7 mouse cellular contexts compared by ENCODE assay signal in the genomic region with DNA sequence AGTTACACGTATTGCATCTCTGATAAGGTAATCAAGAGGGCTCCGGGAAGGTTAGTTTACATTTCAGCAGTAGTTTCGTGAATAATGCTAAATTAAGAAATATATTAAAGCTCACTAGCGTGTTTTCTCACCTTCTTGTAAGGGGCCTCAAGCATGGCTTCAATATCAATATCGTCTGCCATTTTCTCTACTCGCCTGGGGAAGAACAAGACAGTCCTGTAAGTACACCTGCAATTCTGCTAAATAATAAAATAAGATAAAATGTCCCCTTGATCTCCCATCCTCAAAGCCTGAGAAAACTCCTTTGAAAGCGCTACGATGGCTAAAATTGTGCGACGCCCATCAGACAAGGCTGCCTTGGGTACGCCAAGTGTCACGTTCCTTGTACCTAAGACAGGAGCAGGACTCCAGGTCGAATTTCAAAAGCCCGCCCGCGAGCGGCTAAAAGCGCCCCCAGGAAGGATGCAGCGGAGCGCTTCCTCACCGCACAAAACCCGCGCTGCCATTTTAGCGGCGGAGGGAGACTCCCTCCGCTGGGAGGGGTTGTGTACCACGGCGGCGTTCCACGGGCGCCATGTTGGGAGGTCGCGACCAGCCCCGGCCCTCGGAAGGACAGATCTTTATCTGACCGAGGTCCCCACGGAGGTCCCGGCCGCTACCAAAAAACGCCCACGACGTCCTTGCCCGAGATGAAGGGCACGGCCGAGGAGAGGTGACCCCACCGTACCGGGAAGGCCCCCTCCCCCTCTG. TPM values are rescaled to one million over a fixed set of nuclear protein-coding genes. Genes with fewer than 3 reads are reported as not detected.
DNase-seq lines count a peak whose midpoint lies in the region; ATAC-seq and TF ChIP-seq lines count a peak whose summit lies in the region.

No protein-coding gene starts in this region.

- TF ChIP-seq CTCF in spleen, adult 2 months (IDR thresholded peaks at IDR 0.05; ENCODE audit: extremely low read depth, insufficient read depth, insufficient read length, insufficient replicate concordance): no peak

- H3K9ac ChIP-seq in limb, embryonic 14.5 days (ENCODE audit: low read depth, low read length, severe bottlenecking): peak overlapping the region; percentile 100
- peak overlapping the region; percentile 100 for H3K9ac ChIP-seq in midbrain, embryonic 16.5 days (ENCODE audit: low read depth, low read length)

- WGBS in limb, embryonic 14.5 days: 1% methylated on average over 45 of the region's 47 CpGs
- WGBS in midbrain, embryonic 16.5 days: under 1% methylated on average over 47 of the region's 47 CpGs
- WGBS in spleen, adult 2 months: 1% methylated on average over 47 of the region's 47 CpGs

- H3K36me3 ChIP-seq in limb, embryonic 14.5 days (ENCODE audit: control insufficient read depth, insufficient read depth, low read length): peaks cover 42% of the 10 kb centered on the region
- H3K36me3 ChIP-seq in midbrain, embryonic 16.5 days (ENCODE audit: control insufficient read depth, insufficient read depth, low read length): peaks cover 7% of the 10 kb centered on the region; the same call in 1 of the 2 replicates
- H3K36me3 ChIP-seq in spleen, adult 2 months (ENCODE audit: control insufficient read depth, insufficient read depth, low read length): peaks cover 19% of the 10 kb centered on the region

- peak overlapping the region; percentile 77 for H3K4me2 ChIP-seq in limb, embryonic 14.5 days (replicated peaks; ENCODE audit: low read depth, low read length, severe bottlenecking)
- peak overlapping the region; percentile 78 for H3K4me2 ChIP-seq in midbrain, embryonic 16.5 days (ENCODE audit: low read length)

- DNase-seq in adrenal gland, postnatal 10 days: peak; percentile 86
- DNase-seq in embryo, embryonic 9.5 days (ENCODE audit: extremely low spot score): peak; percentile 79
- DNase-seq in kidney, adult 11 months: peak; percentile 69
- DNase-seq in limb, embryonic 14.5 days (ENCODE audit: low spot score): peak; percentile 83
- peak; percentile 74 to 82 for DNase-seq in spleen, adult 2 months (ENCODE audit: low read depth in 1 of 2, low spot score in 2 of 2)

- no peaks in the 10 kb centered on the region for H3K27me3 ChIP-seq in limb, embryonic 14.5 days (ENCODE audit: control insufficient read depth, insufficient read depth, low read length)
- H3K27me3 ChIP-seq in midbrain, embryonic 16.5 days (ENCODE audit: control insufficient read depth, insufficient read depth, low read depth, low read length): no peaks in the 10 kb centered on the region
- no peaks in the 10 kb centered on the region for H3K27me3 ChIP-seq in spleen, adult 2 months (ENCODE audit: control insufficient read depth, insufficient read depth, low read length)

- H3K4me3 ChIP-seq in limb, embryonic 14.5 days (replicated peaks; ENCODE audit: low read length): peak overlapping the region; percentile 99
- H3K4me3 ChIP-seq in midbrain, embryonic 16.5 days (ENCODE audit: low read depth, low read length): peak overlapping the region; percentile 97
- peak overlapping the region; percentile 97 for H3K4me3 ChIP-seq in spleen, adult 2 months (ENCODE audit: extremely low read depth, insufficient read depth, insufficient read length)

- TF ChIP-seq POLR2A in limb, embryonic 14.5 days (IDR thresholded peaks at IDR 0.05; ENCODE audit: borderline replicate concordance, extremely low read depth, insufficient read depth, insufficient read length): peak; percentile 75; the same call in 1 of the 2 replicates
- peak; percentile 33 for TF ChIP-seq POLR2A in spleen, adult 2 months (IDR thresholded peaks at IDR 0.05; ENCODE audit: low read depth, low read length)

- peaks cover 18% of the 10 kb centered on the region for H3K4me1 ChIP-seq in limb, embryonic 14.5 days (ENCODE audit: control insufficient read depth, insufficient read depth, low read length)
- peaks cover 32% of the 10 kb centered on the region for H3K4me1 ChIP-seq in midbrain, embryonic 16.5 days (ENCODE audit: control insufficient read depth, insufficient read depth, low read length)
- H3K4me1 ChIP-seq in spleen, adult 2 months (ENCODE audit: control insufficient read depth, insufficient read depth, insufficient read length): peaks cover 6% of the 10 kb centered on the region

- H3K27ac ChIP-seq in limb, embryonic 14.5 days (replicated peaks; ENCODE audit: low read depth, low read length): peak overlapping the region; percentile 99
- H3K27ac ChIP-seq in midbrain, embryonic 16.5 days (ENCODE audit: low read length): peak overlapping the region; percentile 98
- peak overlapping the region; percentile 98 for H3K27ac ChIP-seq in spleen, adult 2 months (ENCODE audit: insufficient read depth, low read length)

- peak; percentile 57 for ATAC-seq in granulocyte monocyte progenitor cell, adult 5-6 weeks (replicated peaks; ENCODE audit: poor library complexity, severe bottlenecking)
- peak; percentile 36 for ATAC-seq in limb, embryonic 14.5 days (ENCODE audit: low FRiP score, low read depth)
- peak; percentile 47 for ATAC-seq in midbrain, embryonic 16.5 days

- H3K9me3 ChIP-seq in limb, embryonic 14.5 days (ENCODE audit: control insufficient read depth, low read length): no peaks in the 10 kb centered on the region
- H3K9me3 ChIP-seq in midbrain, embryonic 16.5 days (replicated peaks; ENCODE audit: control insufficient read depth, low read length, poor library complexity, severe bottlenecking): no peaks in the 10 kb centered on the region

RNA-seq across cellular contexts. Expression of a gene that starts 0.8 kb away (rescaled TPM):
- total RNA-seq in adrenal gland, postnatal 10 days (2021): 100 to 1,000 TPM; 286 to 394 TPM
- 317 and 379 TPM in 2 replicates for total RNA-seq in granulocyte monocyte progenitor cell, adult 5-6 weeks (2014; fragmentation: Nextera tagmentation)
- 566 and 641 TPM in 2 replicates for total RNA-seq in granulocyte monocyte progenitor cell, adult 5-6 weeks (2017)
- 251 and 297 TPM in 2 replicates for polyA plus RNA-seq in limb, embryonic 14.5 days (2012; rRNA removed)
- polyA plus RNA-seq in limb, embryonic 14.5 days (2014; fragmentation: Nextera tagmentation; extraction: Ambion mirVana): 728 and 775 TPM in 2 replicates
- 406 and 441 TPM in 2 replicates for polyA plus RNA-seq in midbrain, embryonic 16.5 days (2015; fragmentation: Nextera tagmentation; extraction: Ambion mirVana)
- 57.7 and 71.7 TPM in 2 replicates for polyA plus RNA-seq in spleen, adult 2 months (2012; rRNA removed)

RNA-seq across cellular contexts. Expression of a gene that starts 17.0 kb away (rescaled TPM):
- total RNA-seq in adrenal gland, postnatal 10 days (2021): 10 to 100 TPM; 35.9 to 38.0 TPM
- total RNA-seq in granulocyte monocyte progenitor cell, adult 5-6 weeks (2014; fragmentation: Nextera tagmentation): 17.1 and 33.3 TPM in 2 replicates
- 32.1 and 53.4 TPM in 2 replicates for total RNA-seq in granulocyte monocyte progenitor cell, adult 5-6 weeks (2017)
- 19.5 and 23.0 TPM in 2 replicates for polyA plus RNA-seq in limb, embryonic 14.5 days (2012; rRNA removed)
- 69.0 and 83.9 TPM in 2 replicates for polyA plus RNA-seq in limb, embryonic 14.5 days (2014; fragmentation: Nextera tagmentation; extraction: Ambion mirVana)
- 132 and 136 TPM in 2 replicates for polyA plus RNA-seq in midbrain, embryonic 16.5 days (2015; fragmentation: Nextera tagmentation; extraction: Ambion mirVana)
- polyA plus RNA-seq in spleen, adult 2 months (2012; rRNA removed): 10.9 and 17.7 TPM in 2 replicates

RNA-seq across cellular contexts. Expression of a gene that starts 35.2 kb away (rescaled TPM):
- 10 to 100 TPM; 72.0 to 78.8 TPM for total RNA-seq in adrenal gland, postnatal 10 days (2021)
- total RNA-seq in granulocyte monocyte progenitor cell, adult 5-6 weeks (2014; fragmentation: Nextera tagmentation): 57.3 and 66.6 TPM in 2 replicates
- total RNA-seq in granulocyte monocyte progenitor cell, adult 5-6 weeks (2017): 38.8 and 41.6 TPM in 2 replicates
- 36.6 and 36.8 TPM in 2 replicates for polyA plus RNA-seq in limb, embryonic 14.5 days (2012; rRNA removed)
- polyA plus RNA-seq in limb, embryonic 14.5 days (2014; fragmentation: Nextera tagmentation; extraction: Ambion mirVana): 36.6 and 39.0 TPM in 2 replicates
- 35.3 and 37.6 TPM in 2 replicates for polyA plus RNA-seq in midbrain, embryonic 16.5 days (2015; fragmentation: Nextera tagmentation; extraction: Ambion mirVana)
- 27.1 and 48.7 TPM in 2 replicates for polyA plus RNA-seq in spleen, adult 2 months (2012; rRNA removed)

RNA-seq across cellular contexts. Expression of a gene that starts 35.4 kb away (rescaled TPM):
- 100 to 1,000 TPM; 406 to 407 TPM for total RNA-seq in adrenal gland, postnatal 10 days (2021)
- total RNA-seq in granulocyte monocyte progenitor cell, adult 5-6 weeks (2014; fragmentation: Nextera tagmentation): 174 and 217 TPM in 2 replicates
- 28.9 and 38.1 TPM in 2 replicates for total RNA-seq in granulocyte monocyte progenitor cell, adult 5-6 weeks (2017)
- polyA plus RNA-seq in limb, embryonic 14.5 days (2012; rRNA removed): 312 and 331 TPM in 2 replicates
- polyA plus RNA-seq in limb, embryonic 14.5 days (2014; fragmentation: Nextera tagmentation; extraction: Ambion mirVana): 406 and 435 TPM in 2 replicates
- 381 and 383 TPM in 2 replicates for polyA plus RNA-seq in midbrain, embryonic 16.5 days (2015; fragmentation: Nextera tagmentation; extraction: Ambion mirVana)
- 129 and 151 TPM in 2 replicates for polyA plus RNA-seq in spleen, adult 2 months (2012; rRNA removed)

RNA-seq across cellular contexts. Expression of a gene that starts 52.3 kb away (rescaled TPM):
- 10 to 100 TPM; 21.3 to 24.5 TPM for total RNA-seq in adrenal gland, postnatal 10 days (2021)
- 11.6 and 29.4 TPM in 2 replicates for total RNA-seq in granulocyte monocyte progenitor cell, adult 5-6 weeks (2014; fragmentation: Nextera tagmentation)
- total RNA-seq in granulocyte monocyte progenitor cell, adult 5-6 weeks (2017): 27.0 and 32.3 TPM in 2 replicates
- polyA plus RNA-seq in limb, embryonic 14.5 days (2012; rRNA removed): 14.4 and 23.3 TPM in 2 replicates
- polyA plus RNA-seq in limb, embryonic 14.5 days (2014; fragmentation: Nextera tagmentation; extraction: Ambion mirVana): 10.9 and 12.8 TPM in 2 replicates
- 21.8 and 22.3 TPM in 2 replicates for polyA plus RNA-seq in midbrain, embryonic 16.5 days (2015; fragmentation: Nextera tagmentation; extraction: Ambion mirVana)
- 1.1 and 1.7 TPM in 2 replicates for polyA plus RNA-seq in spleen, adult 2 months (2012; rRNA removed)

Comparison
In these comparisons a context has a peak if more than half of its experiments do, and no peak if none do; other contexts are left out.
1. Peak in every context shown above with its lines: DNase-seq, ATAC-seq, H3K4me3 ChIP-seq and H3K27ac ChIP-seq.